Comparison of ENCODE assay signal across 8 mouse cellular contexts in the genomic region with DNA sequence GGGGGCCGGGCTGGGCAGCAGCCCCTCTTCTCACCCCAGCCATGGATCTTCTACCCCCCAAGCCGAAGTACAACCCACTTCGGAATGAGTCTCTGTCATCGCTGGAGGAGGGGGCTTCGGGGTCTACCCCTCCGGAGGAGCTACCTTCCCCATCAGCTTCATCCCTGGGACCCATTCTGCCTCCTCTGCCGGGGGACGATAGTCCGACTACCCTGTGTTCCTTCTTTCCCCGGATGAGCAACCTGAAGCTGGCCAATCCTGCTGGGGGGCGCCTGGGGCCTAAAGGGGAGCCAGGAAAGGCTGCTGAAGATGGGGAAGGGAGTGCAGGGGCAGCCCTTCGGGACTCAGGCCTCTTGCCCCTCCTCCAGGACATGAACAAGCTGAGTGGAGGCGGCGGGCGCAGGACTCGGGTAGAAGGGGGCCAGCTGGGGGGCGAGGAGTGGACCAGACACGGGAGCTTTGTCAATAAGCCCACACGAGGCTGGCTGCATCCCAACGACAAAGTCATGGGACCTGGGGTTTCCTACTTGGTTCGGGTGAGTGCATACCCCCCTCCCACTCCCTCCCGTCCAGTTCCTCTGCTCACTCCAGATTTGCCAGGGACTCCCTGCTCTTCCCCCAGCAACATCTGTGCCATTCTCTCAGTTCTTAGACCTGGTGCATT. TPM values are rescaled to one million over a fixed set of nuclear protein-coding genes. Genes with fewer than 3 reads are reported as not detected.
DNase-seq lines count a peak whose midpoint lies in the region; ATAC-seq and TF ChIP-seq lines count a peak whose summit lies in the region.

No protein-coding gene starts in this region.

- TF ChIP-seq POLR2A in bone marrow, adult 2 months (IDR thresholded peaks at IDR 0.05; ENCODE audit: borderline replicate concordance, control insufficient read depth, low read depth, low read length): no peak
- TF ChIP-seq POLR2A in liver, adult 2 months (IDR thresholded peaks at IDR 0.05; ENCODE audit: extremely low read depth, insufficient read depth, low read length): no peak

- peak overlapping the region; percentile 94 for H3K27ac ChIP-seq in gastrocnemius, adult 2 months
- H3K27ac ChIP-seq in bone marrow, adult 2 months (ENCODE audit: control insufficient read depth, insufficient read depth, low read depth, low read length, poor library complexity): peak overlapping the region; percentile 28; the same call in 1 of the 2 replicates
- H3K27ac ChIP-seq in heart, embryonic 16.5 days (ENCODE audit: low read length): peak overlapping the region; percentile 100
- H3K27ac ChIP-seq in liver, adult 2 months (replicated peaks; ENCODE audit: insufficient read depth, low read depth, low read length): no peak overlapping the region; the same call in 1 of the 2 replicates
- H3K27ac ChIP-seq in neural tube, embryonic 14.5 days (ENCODE audit: low read depth, low read length): peak overlapping the region; percentile 39

- intact Hi-C loops in gastrocnemius, adult 2 months (cut with DNase I): no loop called here

- TF ChIP-seq CTCF in gastrocnemius, adult 2 months (IDR thresholded peaks at IDR 0.05): no peak
- no peak for TF ChIP-seq CTCF in bone marrow, adult 2 months (IDR thresholded peaks at IDR 0.05; ENCODE audit: control insufficient read depth, insufficient read depth, low read length)
- TF ChIP-seq CTCF in liver, adult 2 months (IDR thresholded peaks at IDR 0.05; ENCODE audit: low read depth, low read length): no peak

- 34% methylated on average over 22 of the region's 22 CpGs for WGBS in bone marrow, adult 2 months
- WGBS in heart, embryonic 16.5 days: 13% methylated on average over 22 of the region's 22 CpGs
- WGBS in liver, adult 2 months: 30% methylated on average over 22 of the region's 22 CpGs
- 9% methylated on average over 22 of the region's 22 CpGs for WGBS in neural tube, embryonic 14.5 days

- peak overlapping the region; percentile 85 for H3K4me2 ChIP-seq in heart, embryonic 16.5 days (ENCODE audit: low read depth, low read length)
- H3K4me2 ChIP-seq in neural tube, embryonic 14.5 days (ENCODE audit: low read depth, low read length): peak overlapping the region; percentile 54

- H3K4me3 ChIP-seq in gastrocnemius, adult 2 months: peak overlapping the region; percentile 67
- peak overlapping the region; percentile 34 for H3K4me3 ChIP-seq in bone marrow, adult 2 months (replicated peaks; ENCODE audit: control insufficient read depth, low read depth, low read length)
- H3K4me3 ChIP-seq in heart, embryonic 16.5 days (ENCODE audit: low read length): peak overlapping the region; percentile 56
- peak overlapping the region; percentile 37; the same call in 1 of the 2 replicates for H3K4me3 ChIP-seq in liver, adult 2 months (ENCODE audit: insufficient read depth, low read depth, low read length)
- H3K4me3 ChIP-seq in neural tube, embryonic 14.5 days (ENCODE audit: low read depth, low read length): peak overlapping the region; percentile 28

- H3K27me3 ChIP-seq in heart, embryonic 16.5 days (ENCODE audit: control insufficient read depth, insufficient read depth, low read length): no peaks in the 10 kb centered on the region
- no peaks in the 10 kb centered on the region for H3K27me3 ChIP-seq in liver, adult 2 months (ENCODE audit: control insufficient read depth, insufficient read depth, low read length)
- H3K27me3 ChIP-seq in neural tube, embryonic 14.5 days (ENCODE audit: control insufficient read depth, insufficient read depth, low read length): no peaks in the 10 kb centered on the region

- peaks cover 6% of the 10 kb centered on the region; the same call in 1 of the 2 replicates for H3K79me2 ChIP-seq in liver, adult 2 months (ENCODE audit: control insufficient read depth, insufficient read depth, low read length)

- peak overlapping the region; percentile 72 for H3K9ac ChIP-seq in heart, embryonic 16.5 days (ENCODE audit: low read length)
- peak overlapping the region; percentile 24; the same call in 1 of the 2 replicates for H3K9ac ChIP-seq in liver, adult 2 months (ENCODE audit: low read depth, low read length)
- H3K9ac ChIP-seq in neural tube, embryonic 14.5 days (replicated peaks; ENCODE audit: low read depth, low read length): peak overlapping the region; percentile 59

- H3K4me1 ChIP-seq in bone marrow, adult 2 months (ENCODE audit: control insufficient read depth, insufficient read depth, low read length): peaks cover 5% of the 10 kb centered on the region; the same call in 1 of the 2 replicates
- H3K4me1 ChIP-seq in heart, embryonic 16.5 days (ENCODE audit: control insufficient read depth, insufficient read depth, low read length): peaks cover 32% of the 10 kb centered on the region
- H3K4me1 ChIP-seq in liver, adult 2 months (ENCODE audit: control insufficient read depth, insufficient read depth, low read length): peaks cover 11% of the 10 kb centered on the region
- peaks cover 19% of the 10 kb centered on the region for H3K4me1 ChIP-seq in neural tube, embryonic 14.5 days (ENCODE audit: control insufficient read depth, insufficient read depth, low read length)

- H3K9me3 ChIP-seq in heart, embryonic 16.5 days (replicated peaks; ENCODE audit: control insufficient read depth, low read length): no peaks in the 10 kb centered on the region
- H3K9me3 ChIP-seq in neural tube, embryonic 14.5 days (ENCODE audit: control insufficient read depth, low read length): no peaks in the 10 kb centered on the region

- ATAC-seq in heart, embryonic 16.5 days (replicated peaks; ENCODE audit: extremely low read depth, insufficient read depth, low FRiP score): no peak
- no peak for ATAC-seq in neural tube, embryonic 14.5 days (ENCODE audit: low read depth)
- ATAC-seq in inflammation-experienced regulatory T-cells, adult 6 months: no peak

- DNase-seq in gastrocnemius, adult 2 months: peak; percentile 48
- DNase-seq in gastrocnemius, postnatal 25 days: no peak
- DNase-seq in liver, adult 2 months (ENCODE audit: extremely low read depth, low read depth, low spot score): no peak
- no peak for DNase-seq in right cerebral cortex, postnatal 10 days (ENCODE audit: low spot score in 2 of 2)

- H3K36me3 ChIP-seq in heart, embryonic 16.5 days (ENCODE audit: control insufficient read depth, insufficient read depth): peaks cover 16% of the 10 kb centered on the region
- H3K36me3 ChIP-seq in liver, adult 2 months (ENCODE audit: control insufficient read depth, insufficient read depth, low read length): peaks cover 10% of the 10 kb centered on the region; the same call in 1 of the 2 replicates
- H3K36me3 ChIP-seq in neural tube, embryonic 14.5 days (ENCODE audit: control insufficient read depth, insufficient read depth, low read length): no peaks in the 10 kb centered on the region

RNA-seq across cellular contexts. Expression of a gene that starts 3.7 kb away (rescaled TPM):
- total RNA-seq in gastrocnemius, adult 2 months (2021): 10 to 100 TPM; 15.0 to 17.2 TPM
- 10 to 100 TPM; 21.1 to 23.8 TPM for total RNA-seq in gastrocnemius, postnatal 25 days (2021)
- polyA plus RNA-seq in bone marrow, adult 2 months (2011; ENCODE audit: insufficient read depth, insufficient read length, low replicate concordance, missing spikeins): 41.6 and 65.2 TPM in 2 replicates
- polyA plus RNA-seq in heart, embryonic 16.5 days (2015; fragmentation: Nextera tagmentation; extraction: Ambion mirVana): 67.7 and 72.3 TPM in 2 replicates
- 37.7 and 42.0 TPM in 2 replicates for total RNA-seq in liver, adult 2 months (2014; rRNA removed)
- polyA plus RNA-seq in liver, adult 2 months (2012; rRNA removed): 56.8 and 57.4 TPM in 2 replicates
- polyA plus RNA-seq in neural tube, embryonic 14.5 days (2014; fragmentation: Nextera tagmentation; extraction: Ambion mirVana): 4.1 and 18.9 TPM in 2 replicates
- 10 to 100 TPM; 31.2 to 34.1 (median 33.7) TPM for polyA plus RNA-seq in inflammation-experienced regulatory T-cells, adult 6 months (2017; shearing (Covaris generic))

RNA-seq across cellular contexts. Expression of a gene that starts 3.8 kb away (rescaled TPM):
- total RNA-seq in gastrocnemius, adult 2 months (2021): 1 to 10 TPM; 1.8 to 2.5 TPM
- 1 to 10 TPM; 3.1 to 3.4 TPM for total RNA-seq in gastrocnemius, postnatal 25 days (2021)
- polyA plus RNA-seq in bone marrow, adult 2 months (2011; ENCODE audit: insufficient read depth, insufficient read length, low replicate concordance, missing spikeins): 126 and 145 TPM in 2 replicates
- polyA plus RNA-seq in heart, embryonic 16.5 days (2015; fragmentation: Nextera tagmentation; extraction: Ambion mirVana): 288 and 304 TPM in 2 replicates
- 3.0 and 6.0 TPM in 2 replicates for total RNA-seq in liver, adult 2 months (2014; rRNA removed)
- polyA plus RNA-seq in liver, adult 2 months (2012; rRNA removed): 7.9 and 11.0 TPM in 2 replicates
- polyA plus RNA-seq in neural tube, embryonic 14.5 days (2014; fragmentation: Nextera tagmentation; extraction: Ambion mirVana): 72.0 and 85.4 TPM in 2 replicates
- polyA plus RNA-seq in inflammation-experienced regulatory T-cells, adult 6 months (2017; shearing (Covaris generic)): 100 to 1,000 TPM in 1 of 3 experiments, 10 to 100 TPM in 2; 23.3 to 176 (median 34.8) TPM

RNA-seq across cellular contexts. Expression of a gene that starts 8.1 kb away (rescaled TPM):
- total RNA-seq in gastrocnemius, adult 2 months (2021): 10 to 100 TPM in 1 of 2 experiments, 1 to 10 TPM in 1; 9.5 to 10.1 TPM
- 10 to 100 TPM in 1 of 2 experiments, 1 to 10 TPM in 1; 9.2 to 11.1 TPM for total RNA-seq in gastrocnemius, postnatal 25 days (2021)
- 29.7 and 45.4 TPM in 2 replicates for polyA plus RNA-seq in bone marrow, adult 2 months (2011; ENCODE audit: insufficient read depth, insufficient read length, low replicate concordance, missing spikeins)
- 21.8 and 24.0 TPM in 2 replicates for polyA plus RNA-seq in heart, embryonic 16.5 days (2015; fragmentation: Nextera tagmentation; extraction: Ambion mirVana)
- total RNA-seq in liver, adult 2 months (2014; rRNA removed): 4.4 and 9.9 TPM in 2 replicates
- 26.5 and 29.0 TPM in 2 replicates for polyA plus RNA-seq in liver, adult 2 months (2012; rRNA removed)
- polyA plus RNA-seq in neural tube, embryonic 14.5 days (2014; fragmentation: Nextera tagmentation; extraction: Ambion mirVana): 39.8 and 50.3 TPM in 2 replicates
- 1 to 10 TPM; 9.0 to 9.6 (median 9.5) TPM for polyA plus RNA-seq in inflammation-experienced regulatory T-cells, adult 6 months (2017; shearing (Covaris generic))

RNA-seq across cellular contexts. Expression of a gene that starts 10.3 kb away (rescaled TPM):
- 10 to 100 TPM; 40.8 to 56.4 TPM for total RNA-seq in gastrocnemius, adult 2 months (2021)
- 10 to 100 TPM; 43.3 to 44.5 TPM for total RNA-seq in gastrocnemius, postnatal 25 days (2021)
- 9.7 and 17.6 TPM in 2 replicates for polyA plus RNA-seq in bone marrow, adult 2 months (2011; ENCODE audit: insufficient read depth, insufficient read length, low replicate concordance, missing spikeins)
- 38.8 and 41.0 TPM in 2 replicates for polyA plus RNA-seq in heart, embryonic 16.5 days (2015; fragmentation: Nextera tagmentation; extraction: Ambion mirVana)
- 29.0 and 33.0 TPM in 2 replicates for total RNA-seq in liver, adult 2 months (2014; rRNA removed)
- polyA plus RNA-seq in liver, adult 2 months (2012; rRNA removed): 62.6 and 67.3 TPM in 2 replicates
- polyA plus RNA-seq in neural tube, embryonic 14.5 days (2014; fragmentation: Nextera tagmentation; extraction: Ambion mirVana): 29.5 and 30.8 TPM in 2 replicates
- polyA plus RNA-seq in inflammation-experienced regulatory T-cells, adult 6 months (2017; shearing (Covaris generic)): 10 to 100 TPM; 43.1 to 63.7 (median 57.5) TPM

RNA-seq across cellular contexts. Expression of a gene that starts 14.6 kb away (rescaled TPM):
- total RNA-seq in gastrocnemius, adult 2 months (2021): 100 to 1,000 TPM; 202 to 227 TPM
- total RNA-seq in gastrocnemius, postnatal 25 days (2021): 100 to 1,000 TPM; 179 to 196 TPM
- polyA plus RNA-seq in bone marrow, adult 2 months (2011; ENCODE audit: insufficient read depth, insufficient read length, low replicate concordance, missing spikeins): 23.6 and 60.5 TPM in 2 replicates
- polyA plus RNA-seq in heart, embryonic 16.5 days (2015; fragmentation: Nextera tagmentation; extraction: Ambion mirVana): 67.5 and 74.8 TPM in 2 replicates
- total RNA-seq in liver, adult 2 months (2014; rRNA removed): 5.7 and 5.9 TPM in 2 replicates
- polyA plus RNA-seq in liver, adult 2 months (2012; rRNA removed): 6.6 and 9.1 TPM in 2 replicates
- polyA plus RNA-seq in neural tube, embryonic 14.5 days (2014; fragmentation: Nextera tagmentation; extraction: Ambion mirVana): 8.2 and 9.6 TPM in 2 replicates
- 10 to 100 TPM; 41.1 to 46.1 (median 42.2) TPM for polyA plus RNA-seq in inflammation-experienced regulatory T-cells, adult 6 months (2017; shearing (Covaris generic))
